Mouse (Mus musculus) frontal cortex, postnatal 10 days (tissue): Measurements from ENCODE around the gene Zfp956.
"Not testable (repeated sequence)": the region's sequence is repeated elsewhere in the genome, so short reads cannot be mapped to it uniquely, and the experiment has no call there.

Experiments used
- DNase-seq, 2 experiments: peaks; one replicate each; pipeline ENCODE4 v3.0.0; 2022; ENCODE audit warnings: low spot score in 2 of 2, mixed read lengths in 1 of 2

Zfp956 gene

DNA sequence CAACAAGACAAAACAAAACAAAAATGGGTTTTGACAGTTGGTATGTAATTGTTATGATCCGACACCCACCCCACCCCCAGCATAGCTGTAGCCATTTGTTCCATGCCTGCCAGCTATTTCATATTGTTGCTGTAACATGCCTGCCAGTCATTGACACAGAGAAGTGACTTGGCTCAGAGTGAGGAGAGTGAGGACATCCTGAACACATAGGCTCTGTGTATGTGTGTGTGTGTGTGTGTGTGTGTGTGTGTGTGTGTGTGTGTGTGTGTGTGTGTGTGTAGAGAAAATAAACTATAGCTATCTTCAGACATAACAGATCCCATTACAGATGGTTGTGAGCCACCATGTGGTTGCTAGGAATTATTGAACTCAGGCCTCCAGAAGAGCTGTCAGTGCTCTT, 15.0 kb downstream of the Zfp956 start:
- not testable (repeated sequence) for DNase-seq

DNA sequence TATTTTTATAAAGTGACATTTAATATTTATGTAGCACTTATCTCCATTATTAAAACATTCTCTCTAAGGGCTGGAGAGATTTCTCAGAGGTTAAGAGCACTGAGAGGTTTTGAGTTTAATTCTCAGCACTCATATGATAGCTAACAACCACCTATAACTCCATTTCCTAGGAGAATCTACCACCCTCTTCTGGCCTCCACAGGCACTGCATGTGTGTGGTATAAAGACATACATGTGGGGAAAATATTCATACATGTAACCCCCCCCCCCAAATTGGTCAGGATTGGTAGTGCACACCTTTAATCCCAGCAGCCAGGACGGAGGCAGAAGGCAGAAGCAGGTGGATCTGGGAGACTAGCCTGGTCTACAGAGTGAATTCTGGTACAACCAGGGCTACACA, 21.4 kb downstream of the Zfp956 start:
- no peak for DNase-seq

DNA sequence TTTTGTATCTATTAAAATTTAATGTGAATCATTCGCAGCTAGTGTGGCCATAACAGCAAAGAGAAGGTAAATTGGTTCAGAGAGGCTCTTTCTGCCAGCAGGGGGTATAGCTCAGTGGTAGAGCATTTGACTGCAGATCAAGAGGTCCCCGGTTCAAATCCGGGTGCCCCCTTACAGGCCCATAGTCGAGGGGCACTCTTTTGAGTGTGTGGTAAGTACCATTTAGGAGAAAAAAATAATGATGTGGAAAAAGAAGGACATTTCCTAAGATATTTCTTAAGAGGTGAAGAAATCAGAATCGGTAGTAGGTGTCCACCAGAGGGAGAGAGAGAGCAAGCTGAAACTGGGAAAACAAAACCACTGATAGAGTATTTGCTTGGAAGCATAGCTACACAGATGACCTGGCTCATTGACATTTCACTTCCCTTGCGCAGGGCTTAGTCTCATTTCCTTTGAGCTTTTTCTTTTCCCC, 25.7 kb downstream of the Zfp956 start:
- DNase-seq: peak; percentile 50 to 62

DNA sequence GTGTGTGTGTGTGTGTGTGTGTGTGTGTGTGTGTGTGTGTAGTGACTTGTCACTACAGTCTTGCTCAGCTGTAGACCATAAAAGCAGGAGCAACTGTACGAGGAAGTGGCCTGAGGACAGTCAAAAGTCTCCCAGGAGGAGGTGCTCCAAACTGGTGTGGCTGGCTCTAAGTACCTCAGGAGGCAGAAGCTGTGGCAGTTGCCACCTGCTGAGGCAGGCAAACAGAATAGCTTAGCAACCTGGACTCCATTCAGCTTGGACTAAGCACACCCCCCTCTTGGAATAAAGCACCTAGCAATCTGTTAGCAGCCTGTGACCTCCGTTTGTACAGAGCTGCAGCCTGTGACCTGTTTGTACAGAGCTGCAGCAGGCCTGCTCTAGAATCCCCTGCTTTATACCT, 30.7 kb downstream of the Zfp956 start:
- DNase-seq: no peak

DNA sequence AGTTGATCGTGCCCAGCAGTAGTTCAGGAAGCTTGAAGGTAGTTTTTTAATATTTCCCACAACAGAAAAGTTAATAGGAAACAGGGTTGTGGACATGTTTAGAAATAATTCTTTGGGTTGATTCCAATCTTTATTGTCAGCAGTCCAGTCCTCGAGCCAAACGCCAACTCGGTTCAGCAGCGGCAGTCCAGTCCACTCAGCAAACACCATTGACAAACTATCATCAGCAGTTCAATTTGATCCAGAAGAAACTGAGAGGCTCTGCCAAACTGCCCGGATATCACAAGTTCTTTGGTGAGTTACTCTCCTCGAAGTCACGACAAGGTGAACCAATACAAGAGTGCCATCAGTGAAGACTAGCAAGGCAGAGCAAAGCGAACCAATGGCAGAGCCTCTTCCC, 42.5 kb downstream of the Zfp956 start:
- DNase-seq: no peak

DNA sequence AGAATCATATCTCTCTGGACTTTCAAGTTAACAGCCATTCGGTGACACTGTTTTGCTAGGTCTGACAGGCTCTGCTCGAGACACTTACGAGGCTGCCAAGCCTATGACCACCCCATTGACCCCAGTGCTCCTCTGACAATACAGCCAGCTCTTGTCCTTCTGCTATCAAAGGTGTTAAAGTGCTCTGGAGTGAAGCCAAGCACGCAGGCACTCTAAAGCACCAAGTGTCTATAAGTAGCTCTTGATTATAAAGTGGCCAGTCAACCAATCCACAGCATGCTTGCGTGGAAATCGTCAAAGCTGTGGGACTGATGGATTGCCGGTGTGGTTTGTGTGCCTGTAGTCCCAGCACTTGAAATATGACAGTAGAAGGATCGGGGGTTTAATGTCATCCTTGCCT, 57.5 kb downstream of the Zfp956 start:
- no peak for DNase-seq
